Mouse (Mus musculus) E14TG2a.4 (cell line): ENCODE measurements around the gene Gm45062.

ENCODE experiments used
- CTCF ChIP-seq: conservative IDR thresholded peaks from 2 replicates; pipeline ENCODE4 v1.5.1; 2014; ENCODE audit warnings: low read length
- NANOG ChIP-seq: IDR thresholded peaks from 2 replicates; pipeline ENCODE4 v1.6.1; 2014; ENCODE audit warnings: borderline replicate concordance, low read length, mixed read lengths
- POU5F1 ChIP-seq: IDR thresholded peaks from 2 replicates; pipeline ENCODE4 v1.6.1; 2014; ENCODE audit warnings: low read length, borderline replicate concordance

DNA sequence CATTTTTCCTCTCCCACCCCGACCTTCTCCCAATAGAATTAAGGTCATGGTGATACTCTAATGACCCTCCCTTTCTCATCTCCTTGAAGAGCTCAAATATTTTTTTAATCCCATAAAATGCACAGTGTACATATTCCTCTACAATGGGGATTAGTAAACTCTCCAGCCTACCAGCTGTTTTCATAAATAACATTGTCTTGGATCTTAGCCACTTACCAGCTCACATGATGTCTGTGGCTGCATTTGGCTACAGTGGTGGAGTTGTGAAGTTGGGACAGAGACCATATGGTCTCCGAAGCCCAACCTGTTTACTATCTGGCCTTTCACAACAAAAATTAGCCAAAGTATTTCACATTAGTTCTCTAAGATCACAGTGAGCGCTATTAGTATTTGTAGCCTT, 111.4 kb downstream of the Gm45062 start:
- TF ChIP-seq CTCF = no peak
- TF ChIP-seq NANOG = no peak
- no peak for TF ChIP-seq POU5F1
